Mouse (Mus musculus) G1E-ER4 (cell line): ENCODE measurements around the gene Baz2b. TPM values are rescaled to one million over a fixed set of nuclear protein-coding genes. Genes with fewer than 3 reads are reported as not detected.

Experiments used
- GATA1 ChIP-seq: IDR thresholded peaks from one replicate; pipeline ENCODE4 v1.8.0; 2012; ENCODE audit warnings: low read length, inconsistent platforms
- polyA plus RNA-seq: library from polyadenylated mRNA; stranded (reverse); fragments of >175 nt; gene quantifications from 2 replicates; pipeline ENCODE4 v1.2.3, GENCODE M21; 2012

Gene Baz2b
- polyA plus RNA-seq, 1 experiment, result 16.4 TPM

DNA sequence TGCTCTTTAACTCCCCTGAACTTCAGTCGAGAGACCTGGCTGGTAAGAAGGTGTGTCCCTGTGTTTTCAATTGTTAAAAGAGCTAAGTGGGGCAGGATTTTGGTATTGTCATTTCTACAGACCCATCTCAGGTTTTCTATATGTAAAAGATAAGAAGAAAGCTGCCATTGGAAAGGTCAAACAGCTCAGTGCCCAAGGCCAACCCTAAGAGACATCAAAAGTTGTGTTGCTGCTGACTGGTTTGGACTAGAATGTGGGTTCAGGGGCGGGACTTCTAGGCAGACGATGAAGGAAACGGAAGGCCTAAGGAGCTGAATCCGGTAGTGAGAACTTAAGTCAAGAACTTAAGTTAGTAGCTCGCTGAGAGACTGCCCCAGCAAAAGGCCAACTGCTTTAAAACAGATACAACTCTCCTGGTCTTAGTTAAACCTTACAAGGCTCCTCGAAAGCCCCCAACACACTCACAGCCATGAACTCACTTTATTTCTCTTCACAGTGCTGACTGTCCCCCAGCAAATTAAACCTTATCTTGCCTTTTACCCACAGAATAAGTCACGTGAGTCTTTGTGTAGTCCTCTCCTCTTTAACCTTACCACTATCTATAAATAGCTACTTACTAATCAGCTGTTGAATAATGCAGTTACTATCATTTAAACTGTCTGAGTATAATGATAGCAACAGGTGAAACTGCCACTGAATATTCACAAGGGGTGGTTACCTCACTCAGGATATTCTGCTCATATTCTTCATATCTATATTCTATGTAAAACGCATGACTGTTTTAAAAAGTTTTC is 158.8 kb downstream of the Baz2b start:
- TF ChIP-seq GATA1, result peak; percentile 86

GRCm38 (mm10) chr2:60049889-60050288 is 159.8 kb downstream of the Baz2b start:
- no peak for TF ChIP-seq GATA1

GRCm38 (mm10) chr2:60049351-60049750 is 160.3 kb downstream of the Baz2b start:
- no peak for TF ChIP-seq GATA1

- peak; percentile 87 for TF ChIP-seq GATA1
Measured at GRCm38 (mm10) chr2:60045995-60046394, 163.6 kb downstream of the Baz2b start.

GRCm38 (mm10) chr2:60044988-60045387 is 164.7 kb downstream of the Baz2b start:
- no peak for TF ChIP-seq GATA1

DNA sequence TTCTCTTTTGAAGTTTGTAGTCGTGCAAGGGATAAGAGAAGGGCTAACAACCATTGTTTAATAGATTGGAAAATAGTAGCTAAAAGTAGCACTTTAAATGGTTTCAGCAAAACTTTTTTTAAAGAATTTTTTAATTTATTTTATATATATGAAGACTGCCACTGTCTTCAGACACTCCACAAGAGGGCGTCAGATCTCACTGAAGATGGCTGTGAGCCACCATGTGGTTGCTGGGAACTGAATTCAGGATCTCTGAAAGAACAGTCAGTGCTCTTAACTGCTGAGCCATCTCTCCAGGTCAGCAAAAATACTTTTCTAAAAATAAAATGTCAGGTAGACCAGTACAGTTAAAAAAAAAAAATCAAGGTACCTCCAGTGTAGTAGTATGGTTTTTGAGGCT is 165.1 kb downstream of the Baz2b start:
- no peak for TF ChIP-seq GATA1

DNA sequence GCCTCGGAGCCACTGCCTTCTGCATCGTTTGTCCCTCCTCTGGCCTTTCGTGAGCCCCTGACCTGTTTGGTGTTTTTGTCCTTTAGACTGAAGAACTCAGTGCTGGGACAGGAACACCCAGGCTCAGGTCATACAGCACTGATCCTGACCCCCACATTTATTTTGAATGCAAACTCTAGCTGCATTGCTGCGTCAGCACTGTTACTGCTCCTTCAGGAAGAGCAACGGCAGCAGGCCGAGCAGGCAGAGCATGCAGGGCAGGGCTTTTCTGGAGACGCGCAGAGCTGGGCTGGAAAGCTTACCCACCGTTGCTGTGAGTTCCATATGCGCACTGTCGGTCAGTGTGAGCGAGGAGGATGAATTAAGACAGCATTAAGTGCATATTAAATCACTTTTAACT is 166.9 kb downstream of the Baz2b start:
- no peak for TF ChIP-seq GATA1

- no peak for TF ChIP-seq GATA1
Measured at GRCm38 (mm10) chr2:60041485-60042274, 168.0 kb downstream of the Baz2b start.

GRCm38 (mm10) chr2:60040162-60040561 is 169.5 kb downstream of the Baz2b start:
- TF ChIP-seq GATA1, result no peak

DNA sequence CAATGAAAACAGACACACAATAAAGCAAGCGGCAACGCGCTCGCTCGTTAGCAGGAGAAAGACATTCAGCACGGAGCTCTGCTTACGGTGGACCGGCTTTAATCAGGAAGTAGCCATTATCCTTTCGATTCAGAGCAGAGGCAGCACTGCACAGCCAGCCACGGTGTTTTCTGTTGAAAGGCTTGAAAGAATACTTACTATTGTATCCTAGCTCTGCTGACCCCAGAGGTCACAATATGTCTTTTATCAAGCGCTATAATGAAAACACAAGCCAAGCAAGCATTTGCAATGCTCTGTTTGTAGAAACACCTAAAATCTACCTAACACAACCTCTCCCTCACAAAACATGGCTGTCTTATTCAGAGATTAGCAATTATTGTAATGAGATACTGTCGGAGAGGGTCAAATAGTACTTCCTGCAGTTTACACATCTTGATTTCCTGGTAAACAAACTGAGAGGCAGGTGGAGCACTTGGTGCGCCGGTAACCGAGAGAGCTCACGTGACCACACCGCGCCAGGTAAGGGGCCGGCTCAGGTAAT is 172.6 kb downstream of the Baz2b start:
- TF ChIP-seq GATA1, result no peak

DNA sequence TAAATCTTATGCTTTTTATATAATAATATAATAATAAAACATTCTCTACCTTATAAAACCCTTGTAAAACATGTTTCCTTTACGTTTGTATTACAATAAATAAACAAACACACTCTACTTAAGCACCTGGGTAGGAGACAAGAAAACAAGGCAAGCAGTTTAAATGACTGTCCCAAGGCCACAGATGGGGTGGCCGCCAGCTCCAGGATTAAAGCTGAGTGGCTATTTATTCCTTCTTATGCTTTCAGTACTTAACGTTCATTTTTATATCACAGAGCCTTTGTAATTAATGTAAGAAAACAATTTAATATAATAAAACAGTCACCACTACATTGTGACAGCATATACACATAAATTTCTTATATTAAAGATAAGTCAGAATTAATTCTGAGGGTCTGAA is 173.3 kb downstream of the Baz2b start:
- no peak for TF ChIP-seq GATA1

DNA sequence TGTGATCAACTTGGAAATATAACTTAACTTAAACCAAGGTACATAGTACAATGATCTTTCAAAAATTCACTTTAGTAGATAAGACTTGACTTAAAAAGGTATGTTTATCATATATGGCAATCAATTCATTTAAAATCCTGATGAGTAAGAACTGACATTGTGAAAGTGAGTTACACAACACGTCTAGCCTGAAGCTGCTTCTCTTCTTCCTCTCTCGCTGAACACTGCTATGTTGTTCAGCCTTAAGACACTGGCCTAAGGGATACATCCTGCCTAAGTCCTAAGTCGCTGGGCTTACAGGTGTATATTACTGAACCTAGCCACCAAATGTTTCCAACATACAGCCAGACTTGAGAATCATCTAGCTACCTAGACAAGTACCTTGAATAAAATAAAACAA is 178.6 kb downstream of the Baz2b start:
- TF ChIP-seq GATA1, result no peak

DNA sequence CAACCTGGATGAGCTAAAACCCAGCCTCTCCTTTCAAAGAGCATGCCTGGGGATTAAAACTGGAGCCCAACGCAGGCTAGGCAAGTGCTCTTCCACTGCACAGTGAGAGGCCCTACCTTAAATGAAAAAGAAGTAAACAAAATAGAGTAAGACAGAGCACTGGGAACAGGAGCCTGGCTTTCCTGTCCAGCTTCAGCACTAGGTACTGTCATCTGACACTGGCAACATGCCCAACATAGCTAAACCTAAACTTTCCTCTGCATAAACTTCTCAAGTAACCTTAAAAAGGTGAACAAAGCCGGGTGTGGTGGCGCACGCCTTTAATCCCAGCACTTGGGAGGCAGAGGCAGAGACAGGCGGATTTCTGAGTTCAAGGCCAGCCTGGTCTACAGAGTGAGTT is 180.6 kb downstream of the Baz2b start:
- TF ChIP-seq GATA1, result no peak

- no peak for TF ChIP-seq GATA1
Measured at GRCm38 (mm10) chr2:60027166-60027565, 182.5 kb downstream of the Baz2b start.

DNA sequence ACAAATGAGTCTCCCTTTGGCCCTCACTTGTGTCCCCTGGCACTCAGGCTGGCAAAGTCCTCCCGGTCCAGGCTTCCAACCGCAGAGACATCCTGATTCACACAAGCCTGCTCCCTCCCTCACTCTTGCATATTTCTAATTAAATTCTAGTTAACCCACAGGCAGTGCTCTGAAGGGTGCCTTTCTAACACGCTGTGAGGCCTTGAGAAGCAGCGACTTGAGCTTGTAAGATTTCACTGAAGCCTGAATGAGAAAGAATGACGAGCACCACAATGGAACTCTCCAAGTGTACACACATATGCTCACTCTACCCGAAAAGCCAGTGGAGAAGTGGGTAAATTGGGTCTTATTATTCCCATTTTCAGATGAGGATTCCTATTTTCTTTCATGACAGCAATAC is 183.1 kb downstream of the Baz2b start:
- TF ChIP-seq GATA1, result no peak

DNA sequence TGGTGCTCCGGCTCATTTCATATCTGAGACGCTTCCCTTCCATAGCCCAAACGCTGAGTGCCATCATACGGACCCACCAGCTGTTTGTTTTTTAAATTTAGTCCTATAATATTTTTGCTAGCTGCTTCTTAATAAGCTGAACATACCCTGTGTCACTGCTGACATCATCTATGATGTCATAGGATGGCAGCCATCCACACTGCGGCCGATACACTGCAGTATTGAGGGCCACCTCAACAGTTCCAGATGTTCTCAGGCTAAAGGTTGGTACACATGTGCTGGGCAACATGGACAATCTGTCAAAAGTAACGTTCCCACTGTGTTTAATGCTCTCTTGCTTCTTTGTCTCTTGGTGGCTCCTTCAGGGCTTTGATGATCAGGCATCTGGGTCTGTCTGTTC is 185.9 kb downstream of the Baz2b start:
- no peak for TF ChIP-seq GATA1

DNA sequence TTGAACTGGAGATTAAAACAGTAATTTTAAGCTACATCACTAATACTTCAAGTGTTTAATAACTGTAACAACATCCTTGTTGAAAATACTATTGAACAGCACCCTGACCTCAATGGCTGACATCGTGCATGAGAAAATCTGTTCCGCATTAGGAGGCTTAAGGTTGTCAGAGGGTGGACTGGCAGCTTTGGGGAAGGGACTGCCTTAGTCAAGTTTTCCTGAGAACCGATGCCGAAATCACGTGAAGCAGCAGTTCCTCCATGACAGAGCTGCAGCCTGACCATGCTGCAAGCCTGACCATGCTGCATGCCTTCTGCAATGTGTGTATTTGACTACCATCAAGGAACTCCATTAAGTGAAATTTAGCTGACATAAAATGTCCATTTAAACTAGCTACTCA is 188.1 kb downstream of the Baz2b start:
- no peak for TF ChIP-seq GATA1

DNA sequence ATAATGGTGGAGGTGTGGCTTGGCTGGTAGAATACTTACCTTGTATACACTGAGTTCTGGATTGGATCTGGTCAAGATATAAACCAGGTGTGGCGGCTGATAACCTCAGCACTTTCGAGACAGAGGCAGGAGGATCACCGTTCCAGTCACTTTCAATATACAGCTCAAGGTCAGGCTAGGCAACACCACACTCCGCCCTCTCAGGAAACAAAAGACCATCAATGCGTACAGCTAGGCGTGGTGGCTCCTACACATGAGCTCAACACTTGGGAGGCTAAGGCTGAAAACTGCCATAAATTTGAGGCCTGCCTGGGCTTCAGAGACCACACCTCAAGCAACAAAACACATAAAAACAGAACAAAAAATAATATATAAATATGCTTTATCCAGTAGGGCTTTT is 188.5 kb downstream of the Baz2b start:
- TF ChIP-seq GATA1, result no peak
